Mouse (Mus musculus) lung, postnatal 25 days (tissue): ENCODE data around the gene Kif1b.
"Not testable (repeated sequence)": the region's sequence is repeated elsewhere in the genome, so short reads cannot be mapped to it uniquely, and the experiment has no call there.

ENCODE experiments used
- DNase-seq: peaks from one replicate; pipeline ENCODE4 v3.0.0; 2022; ENCODE audit warnings: low spot score

Gene Kif1b

GRCm38 (mm10) chr4:149270541-149270940, 37.0 kb downstream of the Kif1b start:
- DNase-seq = no peak

GRCm38 (mm10) chr4:149269026-149269425, 38.5 kb downstream of the Kif1b start:
- DNase-seq = no peak

- no peak for DNase-seq
These were observed 42.6 kb downstream of the Kif1b start for GRCm38 (mm10) chr4:149264895-149265294.

- DNase-seq = no peak
These were observed 44.3 kb downstream of the Kif1b start for GRCm38 (mm10) chr4:149263218-149263617.

- no peak for DNase-seq
These were observed 46.0 kb downstream of the Kif1b start for GRCm38 (mm10) chr4:149261466-149261865.

GRCm38 (mm10) chr4:149260911-149261310, 46.6 kb downstream of the Kif1b start:
- DNase-seq = no peak

GRCm38 (mm10) chr4:149259391-149260094, 48.0 kb downstream of the Kif1b start:
- no peak for DNase-seq

- no peak for DNase-seq
These were observed 48.6 kb downstream of the Kif1b start for GRCm38 (mm10) chr4:149258926-149259325.

- DNase-seq = no peak
These were observed 50.8 kb downstream of the Kif1b start for GRCm38 (mm10) chr4:149256511-149257300.

- DNase-seq = no peak
These were observed 51.9 kb downstream of the Kif1b start for GRCm38 (mm10) chr4:149255277-149256270.

- DNase-seq = no peak
These were observed 52.7 kb downstream of the Kif1b start for GRCm38 (mm10) chr4:149254827-149255226.

GRCm38 (mm10) chr4:149249311-149249710, 58.2 kb downstream of the Kif1b start:
- DNase-seq = peak; percentile 80

GRCm38 (mm10) chr4:149247772-149248171, 59.7 kb downstream of the Kif1b start:
- no peak for DNase-seq

- no peak for DNase-seq
These were observed 60.3 kb downstream of the Kif1b start for GRCm38 (mm10) chr4:149247156-149247633.

GRCm38 (mm10) chr4:149246578-149247155, 60.8 kb downstream of the Kif1b start:
- no peak for DNase-seq

GRCm38 (mm10) chr4:149237011-149237410, 70.5 kb downstream of the Kif1b start:
- no peak for DNase-seq

- DNase-seq = peak; percentile 10
These were observed 73.6 kb downstream of the Kif1b start for GRCm38 (mm10) chr4:149233938-149234337.

GRCm38 (mm10) chr4:149228682-149229081, 78.8 kb downstream of the Kif1b start:
- DNase-seq = not testable (repeated sequence)

- DNase-seq = no peak
These were observed 79.2 kb downstream of the Kif1b start for GRCm38 (mm10) chr4:149228256-149228655.

- DNase-seq = no peak
These were observed 81.2 kb downstream of the Kif1b start for GRCm38 (mm10) chr4:149226311-149226710.

- no peak for DNase-seq
These were observed 84.0 kb downstream of the Kif1b start for GRCm38 (mm10) chr4:149223453-149223852.

- DNase-seq = no peak
These were observed 87.0 kb downstream of the Kif1b start for GRCm38 (mm10) chr4:149220481-149220880.
